Mouse (Mus musculus) myocyte (in vitro differentiated cells): ENCODE measurements around the gene Tfeb. TPM values are rescaled to one million over a fixed set of nuclear protein-coding genes. Genes with fewer than 3 reads are reported as not detected.

Source experiments
- H3K27me3 ChIP-seq: one replicate; pipeline ENCODE4 v1.6.1; 2011; ENCODE audit not compliant: control insufficient read depth, insufficient read depth, insufficient read length
- H3K36me3 ChIP-seq: one replicate; pipeline ENCODE4 v1.6.1; 2011; ENCODE audit not compliant: control insufficient read depth, insufficient read depth
- H3K4me2 ChIP-seq: one replicate; pipeline ENCODE4 v1.6.1; 2011; ENCODE audit warnings: low read depth, control low read depth
- H3K4me3 ChIP-seq: one replicate; pipeline ENCODE4 v1.5.1; 2011; ENCODE audit warnings: mild to moderate bottlenecking, control low read depth, moderate library complexity
- H3K79me2 ChIP-seq: one replicate; pipeline ENCODE4 v1.6.1; 2011; ENCODE audit not compliant: control insufficient read depth, insufficient read depth
- H3ac ChIP-seq: one replicate; pipeline ENCODE4 v1.6.1; 2011; ENCODE audit not compliant: control insufficient read depth, insufficient read length
- CEBPB ChIP-seq: IDR thresholded peaks from 2 replicates; pipeline ENCODE4 v1.6.1; 2011; ENCODE audit warnings: mild to moderate bottlenecking, moderate library complexity; ENCODE audit not compliant: poor library complexity, insufficient read depth, severe bottlenecking
- E2F4 ChIP-seq: IDR thresholded peaks from one replicate; pipeline ENCODE4 v1.6.1; 2011; ENCODE audit warnings: mild to moderate bottlenecking, control low read depth, moderate library complexity; ENCODE audit not compliant: insufficient read depth
- MAX ChIP-seq: IDR thresholded peaks from one replicate; pipeline ENCODE4 v1.6.1; 2011; ENCODE audit warnings: low read depth, mild to moderate bottlenecking, control low read depth
- MYOD1 ChIP-seq, 3 experiments: IDR thresholded peaks; one replicate each; pipeline ENCODE4 v1.6.1; 2011; ENCODE audit warnings: control low read depth in 2 of 3, low read depth in 2 of 3, mild to moderate bottlenecking in 2 of 3, moderate library complexity in 1 of 3; ENCODE audit not compliant: insufficient read length in 2 of 3, control insufficient read depth in 1 of 3
- MYOG ChIP-seq, 3 experiments: IDR thresholded peaks; one replicate each; pipeline ENCODE4 v1.6.1; 2011; ENCODE audit warnings: control low read depth in 2 of 3, low read depth in 2 of 3, mild to moderate bottlenecking in 2 of 3; ENCODE audit not compliant: insufficient read length in 2 of 3, control insufficient read depth in 1 of 3, insufficient read depth in 1 of 3
- POLR2A ChIP-seq: IDR thresholded peaks from one replicate; pipeline ENCODE4 v1.6.1; 2011; ENCODE audit warnings: low read depth, mild to moderate bottlenecking, control low read depth, moderate library complexity; ENCODE audit not compliant: insufficient read length
- POLR2AphosphoS2 ChIP-seq: IDR thresholded peaks from one replicate; pipeline ENCODE4 v1.6.1; 2011; ENCODE audit warnings: low read depth, control low read depth; ENCODE audit not compliant: insufficient read length
- REST ChIP-seq: IDR thresholded peaks from one replicate; pipeline ENCODE4 v1.6.1; 2011; ENCODE audit warnings: mild to moderate bottlenecking, control low read depth, moderate library complexity; ENCODE audit not compliant: insufficient read depth, insufficient read length
- SRF ChIP-seq: IDR thresholded peaks from one replicate; pipeline ENCODE4 v1.6.1; 2011; ENCODE audit warnings: low read depth; ENCODE audit not compliant: control insufficient read depth, insufficient read length
- TCF12 ChIP-seq: IDR thresholded peaks from one replicate; pipeline ENCODE4 v1.6.1; 2011; ENCODE audit warnings: mild to moderate bottlenecking, control low read depth; ENCODE audit not compliant: poor library complexity, insufficient read depth, severe bottlenecking
- TCF3 ChIP-seq: IDR thresholded peaks from one replicate; pipeline ENCODE4 v1.6.1; 2011; ENCODE audit warnings: low read depth, control low read depth; ENCODE audit not compliant: insufficient read length
- USF1 ChIP-seq: IDR thresholded peaks from one replicate; pipeline ENCODE4 v1.6.1; 2011; ENCODE audit warnings: low read depth, mild to moderate bottlenecking, control low read depth, moderate library complexity
- polyA plus RNA-seq: library from polyadenylated mRNA; unstranded; fragments of >200 nt; fragmentation: generic; extraction: Trizol; gene quantifications from one replicate; pipeline ENCODE4 v1.2.1, GENCODE M21; 2012; ENCODE audit warnings: missing spikeins

The Tfeb gene
- polyA plus RNA-seq, 1 experiment: 16.5 TPM

DNA sequence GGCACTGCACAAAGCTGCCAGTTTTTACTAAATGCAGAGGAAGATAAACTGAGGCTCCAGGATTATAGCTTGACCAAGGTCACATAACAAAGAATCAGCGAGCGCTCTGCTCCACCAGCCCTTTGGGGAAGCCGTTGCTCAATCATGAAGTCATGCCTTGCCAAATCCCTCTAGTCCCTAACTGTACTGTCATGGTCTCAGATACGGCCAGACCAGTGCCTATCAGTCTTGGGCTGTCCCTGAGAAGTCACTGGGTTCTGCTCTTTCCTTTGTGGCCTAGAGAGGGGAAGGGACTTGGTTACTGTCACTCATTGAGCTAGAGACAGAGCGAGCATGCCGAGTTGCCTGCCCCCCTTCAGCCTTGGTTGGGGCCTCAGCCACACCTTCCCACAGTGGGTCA lies 47.6 kb downstream of the Tfeb start:
- Histone ChIP-seq H3K79me2 (no peaks in the 10 kb centered on the region), H3ac (no peak overlapping the region), H3K27me3 (no peaks in the 10 kb centered on the region), H3K4me3 (no peak overlapping the region), H3K4me2 (no peak overlapping the region), H3K36me3 (no peaks in the 10 kb centered on the region)
- TF ChIP-seq TCF12 (no peak), REST (no peak), SRF (no peak), CEBPB (no peak), POLR2AphosphoS2 (no peak), MAX (no peak), E2F4 (no peak), USF1 (no peak)

DNA sequence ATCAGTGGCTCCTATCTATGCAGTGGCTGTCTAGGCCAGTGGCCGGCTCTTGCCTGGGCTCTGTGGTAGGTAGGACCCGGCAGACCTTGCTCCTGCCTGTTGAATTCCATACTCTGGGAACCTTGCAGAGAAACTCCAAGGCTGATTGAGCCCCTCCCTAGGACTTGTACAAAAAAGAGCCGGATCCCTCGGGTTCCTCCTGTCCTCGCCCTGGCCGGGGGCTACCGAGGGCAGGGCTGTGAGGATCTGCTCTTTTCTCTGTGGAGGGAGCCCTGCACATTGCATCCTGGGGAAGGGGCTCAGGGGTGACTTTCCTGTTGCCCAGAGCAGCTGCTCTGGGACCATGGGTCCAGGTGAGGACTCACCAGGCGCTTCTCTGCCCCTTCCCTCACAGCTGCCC lies 50.8 kb downstream of the Tfeb start:
- no peak for TF ChIP-seq POLR2AphosphoS2
- no peak for TF ChIP-seq E2F4
- TF ChIP-seq POLR2A: no peak
- TF ChIP-seq TCF12: no peak
- no peak for TF ChIP-seq SRF
- TF ChIP-seq CEBPB: no peak
- no peak for TF ChIP-seq MYOD1 (IDR thresholded peaks at IDR 0.05; ENCODE audit: control insufficient read depth in 1 of 3, insufficient read length in 2 of 3, low read depth in 2 of 3)
- TF ChIP-seq TCF3: no peak
- TF ChIP-seq MYOG (IDR thresholded peaks at IDR 0.05; ENCODE audit: control insufficient read depth in 1 of 3, insufficient read depth in 1 of 3, insufficient read length in 2 of 3, low read depth in 2 of 3): no peak
- TF ChIP-seq USF1: no peak
- no peak for TF ChIP-seq REST
- TF ChIP-seq MAX: no peak
- Histone ChIP-seq H3K79me2 (no peaks in the 10 kb centered on the region), H3K4me2 (no peak overlapping the region), H3ac (no peak overlapping the region), H3K4me3 (no peak overlapping the region), H3K27me3 (no peaks in the 10 kb centered on the region), H3K36me3 (no peaks in the 10 kb centered on the region)

DNA sequence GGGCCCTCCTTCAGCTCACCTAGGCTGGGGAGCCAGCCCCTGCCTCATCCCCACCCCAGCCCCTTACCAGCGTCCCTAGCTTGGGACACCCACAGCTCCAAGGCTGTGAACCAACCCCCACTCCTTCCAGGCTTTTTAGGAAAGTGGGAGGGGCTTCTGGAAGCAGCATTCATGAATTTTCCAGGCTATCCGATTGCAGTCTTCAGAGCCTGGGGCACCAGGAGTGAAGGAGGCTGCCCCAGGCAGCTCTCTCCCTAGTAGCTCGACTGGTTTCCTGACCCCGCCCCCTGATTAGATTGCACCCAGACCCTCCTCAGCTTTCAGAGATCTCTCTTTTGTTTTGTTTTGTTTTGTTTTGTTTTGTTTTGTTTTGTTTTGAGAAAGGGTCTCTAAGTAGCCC lies 51.5 kb downstream of the Tfeb start:
- Histone ChIP-seq H3K36me3 (no peaks in the 10 kb centered on the region), H3ac (no peak overlapping the region), H3K27me3 (no peaks in the 10 kb centered on the region), H3K4me2 (no peak overlapping the region), H3K79me2 (no peaks in the 10 kb centered on the region), H3K4me3 (no peak overlapping the region)
- TF ChIP-seq POLR2A (no peak), REST (no peak), TCF12 (no peak), POLR2AphosphoS2 (no peak), CEBPB (no peak), USF1 (no peak), TCF3 (no peak), MAX (no peak), E2F4 (no peak), MYOD1 (IDR thresholded peaks at IDR 0.05; ENCODE audit: control insufficient read depth in 1 of 3, insufficient read length in 2 of 3, low read depth in 2 of 3) (no peak), MYOG (IDR thresholded peaks at IDR 0.05; ENCODE audit: control insufficient read depth in 1 of 3, insufficient read depth in 1 of 3, insufficient read length in 2 of 3, low read depth in 2 of 3) (no peak), SRF (no peak)

DNA sequence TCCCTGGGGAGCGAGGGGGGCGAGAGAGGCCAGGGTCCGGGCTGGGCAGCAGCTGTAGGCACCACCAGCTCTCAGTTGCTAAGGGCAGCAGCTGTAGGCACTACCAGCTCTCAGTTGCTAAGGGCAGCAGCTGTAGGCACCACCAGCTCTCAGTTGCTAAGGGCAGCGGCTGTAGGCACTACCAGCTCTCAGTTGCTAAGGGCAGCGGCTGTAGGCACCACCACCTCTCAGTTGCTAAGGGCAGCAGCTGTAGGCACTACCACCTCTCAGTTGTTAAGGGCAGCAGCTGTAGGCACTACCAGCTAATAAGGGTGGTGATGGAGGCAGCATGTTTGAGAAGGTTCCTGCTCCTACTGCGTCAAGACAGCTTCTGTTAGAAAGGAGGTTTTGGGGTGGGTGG lies 52.2 kb downstream of the Tfeb start:
- Histone ChIP-seq H3K4me3 (no peak overlapping the region), H3ac (no peak overlapping the region), H3K4me2 (no peak overlapping the region), H3K79me2 (no peaks in the 10 kb centered on the region), H3K36me3 (no peaks in the 10 kb centered on the region), H3K27me3 (no peaks in the 10 kb centered on the region)
- TF ChIP-seq MYOG (IDR thresholded peaks at IDR 0.05; ENCODE audit: control insufficient read depth in 1 of 3, insufficient read depth in 1 of 3, insufficient read length in 2 of 3, low read depth in 2 of 3) (no peak), CEBPB (no peak), REST (no peak), TCF3 (no peak), MYOD1 (IDR thresholded peaks at IDR 0.05; ENCODE audit: control insufficient read depth in 1 of 3, insufficient read length in 2 of 3, low read depth in 2 of 3) (no peak), POLR2A (no peak), POLR2AphosphoS2 (no peak), SRF (no peak)

DNA sequence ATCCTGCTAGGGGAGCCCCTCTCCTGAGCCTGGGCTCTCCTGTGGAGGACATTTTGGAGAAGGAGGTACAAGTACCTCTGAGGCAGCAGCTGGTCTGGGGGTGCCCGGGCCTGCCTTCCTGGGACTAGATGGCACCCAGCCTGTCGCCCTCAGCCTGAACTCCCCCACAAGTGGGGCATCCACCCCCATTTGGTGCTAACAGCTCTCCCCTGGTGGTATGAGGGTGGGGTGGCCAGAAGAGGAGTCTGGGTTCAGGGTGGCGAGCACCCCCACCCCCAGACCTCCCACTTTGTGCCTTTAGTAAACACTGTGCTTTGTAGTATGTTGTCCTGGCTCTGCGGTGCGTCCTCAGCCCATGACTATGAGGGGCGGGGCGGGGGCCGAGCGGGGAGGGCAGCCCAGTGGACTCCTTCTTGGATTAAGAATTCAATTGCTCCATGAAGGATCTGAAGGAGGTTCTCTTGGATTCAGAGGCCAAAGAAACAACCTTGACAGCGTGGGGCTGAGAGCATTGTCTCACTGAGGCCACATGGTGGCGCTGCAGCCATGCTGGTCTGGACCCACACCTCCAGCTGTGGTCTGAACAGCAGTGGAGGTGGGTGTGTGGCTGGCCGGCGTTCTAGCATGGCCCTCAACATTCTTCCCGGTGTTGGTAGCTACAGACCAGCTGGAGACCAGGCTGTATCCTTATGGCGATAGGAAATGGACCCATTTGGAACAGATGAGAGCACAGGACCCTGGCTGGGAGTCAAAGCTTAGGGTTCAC lies 55.5 kb downstream of the Tfeb start:
- no peak overlapping the region for H3ac ChIP-seq
- TF ChIP-seq MYOD1 (IDR thresholded peaks at IDR 0.05; ENCODE audit: control insufficient read depth in 1 of 3, insufficient read length in 2 of 3, low read depth in 2 of 3): peak in 2 of 3 experiments; percentile 22 to 24
- TF ChIP-seq CEBPB: no peak
- no peak for TF ChIP-seq POLR2AphosphoS2
- no peak for TF ChIP-seq USF1
- peak in 1 of 3 experiments; percentile 41 for TF ChIP-seq MYOG (IDR thresholded peaks at IDR 0.05; ENCODE audit: control insufficient read depth in 1 of 3, insufficient read depth in 1 of 3, insufficient read length in 2 of 3, low read depth in 2 of 3)
- TF ChIP-seq REST: no peak
- no peak overlapping the region for H3K4me3 ChIP-seq
- no peaks in the 10 kb centered on the region for H3K79me2 ChIP-seq
- no peaks in the 10 kb centered on the region for H3K36me3 ChIP-seq
- no peak overlapping the region for H3K4me2 ChIP-seq
- no peaks in the 10 kb centered on the region for H3K27me3 ChIP-seq
